Mouse (Mus musculus) intestine, postnatal 0 days (tissue): ENCODE results near the gene Tspan14. TPM values are rescaled to one million over a fixed set of nuclear protein-coding genes. Genes with fewer than 3 reads are reported as not detected.

Experiments
- ATAC-seq: fragments of 200-750 bp; cut with Nextera tagmentation; 2 replicates; pipeline ENCODE4 v1.8.0; 2017; ENCODE audit warnings: mild to moderate bottlenecking, moderate TSS enrichment, moderate library complexity
- H3K27ac ChIP-seq: fragments of 300-500 bp; sonication (generic); 2 replicates; pipeline ENCODE4 v1.5.1; 2014; ENCODE audit warnings: mild to moderate bottlenecking, low read depth, low read length, moderate library complexity
- H3K27me3 ChIP-seq: fragments of 300-500 bp; sonication (generic); replicated peaks from 2 replicates; pipeline ENCODE4 v1.6.1; 2014; ENCODE audit warnings: low read length, mixed read lengths; ENCODE audit not compliant: control insufficient read depth, insufficient read depth
- H3K36me3 ChIP-seq: fragments of 300-500 bp; sonication (generic); 2 replicates; pipeline ENCODE4 v1.6.1; 2014; ENCODE audit warnings: mild to moderate bottlenecking, moderate library complexity; ENCODE audit not compliant: control insufficient read depth, insufficient read depth
- H3K4me1 ChIP-seq: fragments of 300-500 bp; sonication (generic); replicated peaks from 2 replicates; pipeline ENCODE4 v1.6.1; 2014; ENCODE audit warnings: antibody characterized with exemption, low read length, mixed read lengths; ENCODE audit not compliant: control insufficient read depth, insufficient read depth
- H3K4me2 ChIP-seq: fragments of 300-500 bp; sonication (generic); replicated peaks from 2 replicates; pipeline ENCODE4 v1.6.1; 2014; ENCODE audit warnings: low read depth, mild to moderate bottlenecking, moderate library complexity
- H3K4me3 ChIP-seq: fragments of 300-500 bp; sonication (generic); 2 replicates; pipeline ENCODE4 v1.5.1; 2014; ENCODE audit warnings: low read depth, low read length
- H3K9ac ChIP-seq: fragments of 300-500 bp; sonication (generic); 2 replicates; pipeline ENCODE4 v1.6.1; 2014; ENCODE audit warnings: mild to moderate bottlenecking, low read depth, low read length
- H3K9me3 ChIP-seq: fragments of 300-500 bp; sonication (generic); 2 replicates; pipeline ENCODE4 v1.6.1; 2016; ENCODE audit warnings: mixed run types; ENCODE audit not compliant: control insufficient read depth
- CTCF ChIP-seq: sonication (generic); IDR thresholded peaks from 2 replicates; pipeline ENCODE4 v1.5.1; 2016; ENCODE audit warnings: low read depth, mild to moderate bottlenecking, control low read depth, antibody characterized with exemption, moderate library complexity
- WGBS: fragments of 180-500 bp; shearing (Covaris S2); extraction: QIAGEN DNeasy Blood & Tissue Kit; methylation state at CpG from one replicate; pipeline ENCODE4 v1.1.7; 2014; 5-methylcytosine and 5-hydroxymethylcytosine counted together
- polyA plus RNA-seq: library from polyadenylated mRNA; unstranded; fragments of >200 nt; fragmentation: Nextera tagmentation; extraction: Ambion mirVana; gene quantifications from 2 replicates; pipeline ENCODE4 v1.2.1, GENCODE M21; 2015

The Tspan14 gene
- polyA plus RNA-seq, 1 experiment from 2014 or later, result 30.5 TPM

- H3K27ac ChIP-seq, result no peak overlapping the region
Observed at GRCm38 (mm10) chr14:40895681-40896080, 70.9 kb downstream of the Tspan14 start.

GRCm38 (mm10) chr14:40894576-40895247, 71.9 kb downstream of the Tspan14 start:
- Histone ChIP-seq H3K4me3 (no peak overlapping the region), H3K9ac (no peak overlapping the region), H3K4me2 (peak overlapping the region; percentile 55), H3K9me3 (no peaks in the 10 kb centered on the region), H3K27me3 (no peaks in the 10 kb centered on the region), H3K27ac (no peak overlapping the region), H3K4me1 (peaks cover 2% of the 10 kb centered on the region; the same call in 1 of the 2 replicates), H3K36me3 (no peaks in the 10 kb centered on the region)
- 8% methylated on average over 23 of the region's 23 CpGs for WGBS
- peak; percentile 71 for ATAC-seq
- TF ChIP-seq CTCF, result peak; percentile 95

More at GRCm38 (mm10) chr14:40895681-40896080, 70.9 kb downstream of the Tspan14 start:
- no peak overlapping the region for H3K4me3 ChIP-seq
- H3K9ac ChIP-seq, result no peak overlapping the region
- ATAC-seq, result no peak
- H3K27me3 ChIP-seq, result no peaks in the 10 kb centered on the region
- TF ChIP-seq CTCF, result no peak
- H3K36me3 ChIP-seq, result no peaks in the 10 kb centered on the region
- 64% methylated on average over 8 of the region's 8 CpGs for WGBS
- H3K9me3 ChIP-seq, result no peaks in the 10 kb centered on the region
- peaks cover 2% of the 10 kb centered on the region; the same call in 1 of the 2 replicates for H3K4me1 ChIP-seq
- no peak overlapping the region for H3K4me2 ChIP-seq

- Histone ChIP-seq H3K9ac (no peak overlapping the region), H3K9me3 (no peaks in the 10 kb centered on the region), H3K4me2 (no peak overlapping the region; the same call in 1 of the 2 replicates), H3K4me3 (no peak overlapping the region), H3K27ac (no peak overlapping the region), H3K36me3 (no peaks in the 10 kb centered on the region), H3K4me1 (peaks cover 2% of the 10 kb centered on the region; the same call in 1 of the 2 replicates), H3K27me3 (no peaks in the 10 kb centered on the region)
- no peak for TF ChIP-seq CTCF
- 75% methylated on average over 8 of the region's 8 CpGs for WGBS
- ATAC-seq, result no peak
Observed at GRCm38 (mm10) chr14:40893884-40894283, 72.7 kb downstream of the Tspan14 start.

- no peaks in the 10 kb centered on the region for H3K27me3 ChIP-seq
- no peak for TF ChIP-seq CTCF
- H3K4me3 ChIP-seq, result no peak within 1 kb of the TSS
- H3K4me2 ChIP-seq, result no peak within 1 kb of the TSS; the same call in 1 of the 2 replicates
- 56% methylated on average over 3 of the region's 3 CpGs for WGBS
- no peak within 1 kb of the TSS for H3K27ac ChIP-seq
- H3K36me3 ChIP-seq, result no peaks in the 10 kb centered on the region
- peaks cover 2% of the 10 kb centered on the region; the same call in 1 of the 2 replicates for H3K4me1 ChIP-seq
- no peaks in the 10 kb centered on the region for H3K9me3 ChIP-seq
- no peak within 1 kb of the TSS for H3K9ac ChIP-seq
- ATAC-seq, result no peak
Observed at GRCm38 (mm10) chr14:40893196-40893595, 73.4 kb downstream of the Tspan14 start, which contains the start of gene Sh2d4b. Sh2d4b (minus strand) TSS chr14:40893266.

- Histone ChIP-seq H3K4me1 (peaks cover 2% of the 10 kb centered on the region; the same call in 1 of the 2 replicates), H3K36me3 (no peaks in the 10 kb centered on the region), H3K27me3 (no peaks in the 10 kb centered on the region), H3K4me2 (no peak overlapping the region), H3K4me3 (no peak overlapping the region), H3K9me3 (no peaks in the 10 kb centered on the region), H3K27ac (no peak overlapping the region), H3K9ac (no peak overlapping the region)
- 91% methylated on average over 7 of the region's 7 CpGs for WGBS
- TF ChIP-seq CTCF, result no peak
- no peak for ATAC-seq
Observed at GRCm38 (mm10) chr14:40892326-40892825, 74.2 kb downstream of the Tspan14 start.

GRCm38 (mm10) chr14:40891506-40891905, 75.1 kb downstream of the Tspan14 start:
- H3K36me3 ChIP-seq, result no peaks in the 10 kb centered on the region
- no peaks in the 10 kb centered on the region for H3K27me3 ChIP-seq
- TF ChIP-seq CTCF, result no peak
- no peaks in the 10 kb centered on the region for H3K9me3 ChIP-seq
- no peak overlapping the region for H3K9ac ChIP-seq
- no peak overlapping the region for H3K4me3 ChIP-seq
- no peak for ATAC-seq
- peaks cover 2% of the 10 kb centered on the region; the same call in 1 of the 2 replicates for H3K4me1 ChIP-seq
- no peak overlapping the region for H3K27ac ChIP-seq
- 87% methylated on average over 4 of the region's 4 CpGs for WGBS
- no peak overlapping the region for H3K4me2 ChIP-seq
